Mouse (Mus musculus): ENCODE data around the gene Adprhl1. TPM values are rescaled to one million over a fixed set of nuclear protein-coding genes. Genes with fewer than 3 reads are reported as not detected.

Gene Adprhl1
- polyA plus RNA-seq, 1 experiment from 2014 or later: 0.40 TPM

DNA sequence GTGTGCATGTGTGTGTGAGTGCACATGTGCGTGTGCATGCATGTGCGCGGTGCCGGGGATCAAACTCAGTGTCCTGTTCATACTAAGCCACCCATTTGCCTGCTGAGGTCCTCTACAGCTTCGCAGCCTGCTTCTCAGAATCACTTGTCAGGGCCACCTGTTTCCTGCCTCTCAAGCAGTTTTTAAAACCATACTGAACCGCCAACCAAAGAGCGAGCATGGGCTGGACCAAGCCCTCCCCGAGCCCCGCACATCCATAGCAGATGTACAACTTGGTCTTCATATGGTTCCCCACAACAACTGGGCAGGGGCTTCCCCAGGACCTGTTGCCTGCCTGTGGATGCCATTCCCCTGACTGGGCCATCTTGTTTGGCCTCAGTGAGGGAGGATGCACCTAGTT lies 13.9 kb downstream of the Adprhl1 start:
- no peak overlapping the region for H3K9ac ChIP-seq (ENCODE audit: low read depth, low read length)
- no peak overlapping the region for H3K27ac ChIP-seq (ENCODE audit: low read length)
- H3K9me3 ChIP-seq (ENCODE audit: control insufficient read depth, low read length): no peaks in the 10 kb centered on the region
- H3K36me3 ChIP-seq (ENCODE audit: control insufficient read depth, insufficient read depth, low read length): no peaks in the 10 kb centered on the region
- ATAC-seq: no peak
- H3K27me3 ChIP-seq (replicated peaks; ENCODE audit: control insufficient read depth, insufficient read depth, low read length): 0 out of 2 replicates have a peak, but pooled peaks cover 2% of the 10 kb centered on the region
- no peak overlapping the region for H3K4me3 ChIP-seq (ENCODE audit: low read length)
- H3K4me2 ChIP-seq (ENCODE audit: low read depth, low read length): no peak overlapping the region
- 88% methylated on average over 9 of the region's 9 CpGs for WGBS
- H3K4me1 ChIP-seq (ENCODE audit: control insufficient read depth, insufficient read depth, low read length): no peaks in the 10 kb centered on the region

DNA sequence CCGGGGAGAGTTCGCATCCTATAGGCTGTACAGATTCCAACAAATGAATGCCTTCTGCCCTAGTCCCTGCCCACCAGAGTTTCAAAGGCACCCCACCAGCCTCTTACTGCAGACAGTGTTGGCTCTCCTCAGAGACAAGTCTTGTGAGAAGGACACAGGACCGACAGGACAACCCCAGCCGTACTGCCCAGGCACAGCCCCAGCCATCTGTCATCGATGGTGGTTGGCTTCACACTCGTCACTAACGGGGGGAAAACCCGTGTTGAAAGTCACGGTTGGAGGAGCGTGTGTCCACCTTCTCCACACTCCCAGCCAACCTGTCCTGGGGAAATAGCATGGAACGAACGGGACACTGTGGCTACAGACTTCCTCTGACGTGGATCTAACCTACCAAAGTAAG lies 19.2 kb downstream of the Adprhl1 start:
- Histone ChIP-seq H3K4me3 (ENCODE audit: low read length) (no peak overlapping the region), H3K9ac (ENCODE audit: low read depth, low read length) (no peak overlapping the region), H3K4me1 (ENCODE audit: control insufficient read depth, insufficient read depth, low read length) (no peaks in the 10 kb centered on the region), H3K27ac (ENCODE audit: low read length) (no peak overlapping the region), H3K4me2 (ENCODE audit: low read depth, low read length) (no peak overlapping the region), H3K9me3 (ENCODE audit: control insufficient read depth, low read length) (no peaks in the 10 kb centered on the region), H3K36me3 (ENCODE audit: control insufficient read depth, insufficient read depth, low read length) (no peaks in the 10 kb centered on the region), H3K27me3 (replicated peaks; ENCODE audit: control insufficient read depth, insufficient read depth, low read length) (0 out of 2 replicates have a peak, but pooled peaks cover 2% of the 10 kb centered on the region)
- no peak for ATAC-seq
- 89% methylated on average over 13 of the region's 13 CpGs for WGBS

DNA sequence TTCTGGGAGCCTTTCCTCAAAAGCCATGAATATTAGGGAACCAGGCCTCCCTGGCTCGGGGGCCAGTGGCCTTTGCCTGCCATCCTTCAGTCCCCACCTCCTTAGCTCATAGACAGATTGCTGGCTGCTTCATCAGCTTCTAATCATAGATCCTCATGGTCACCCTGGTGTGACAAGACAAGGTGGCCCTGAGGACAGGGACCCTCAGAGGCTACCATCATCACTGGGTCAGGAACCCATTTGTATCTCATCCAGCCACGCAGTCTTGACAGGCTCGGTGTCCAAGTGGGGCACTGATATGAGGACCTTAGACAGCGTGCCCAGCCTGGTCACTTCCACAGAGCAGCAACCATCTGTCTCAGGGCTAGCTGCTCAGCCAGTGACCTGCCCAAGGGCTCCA lies 23.5 kb downstream of the Adprhl1 start:
- Histone ChIP-seq H3K27me3 (replicated peaks; ENCODE audit: control insufficient read depth, insufficient read depth, low read length) (0 out of 2 replicates have a peak, but pooled peaks cover 2% of the 10 kb centered on the region), H3K27ac (ENCODE audit: low read length) (no peak overlapping the region), H3K36me3 (ENCODE audit: control insufficient read depth, insufficient read depth, low read length) (no peaks in the 10 kb centered on the region), H3K4me3 (ENCODE audit: low read length) (no peak overlapping the region), H3K4me1 (ENCODE audit: control insufficient read depth, insufficient read depth, low read length) (no peaks in the 10 kb centered on the region), H3K9me3 (ENCODE audit: control insufficient read depth, low read length) (no peaks in the 10 kb centered on the region), H3K4me2 (ENCODE audit: low read depth, low read length) (no peak overlapping the region), H3K9ac (ENCODE audit: low read depth, low read length) (no peak overlapping the region)
- ATAC-seq: no peak
- 86% methylated on average over 4 of the region's 4 CpGs for WGBS

DNA sequence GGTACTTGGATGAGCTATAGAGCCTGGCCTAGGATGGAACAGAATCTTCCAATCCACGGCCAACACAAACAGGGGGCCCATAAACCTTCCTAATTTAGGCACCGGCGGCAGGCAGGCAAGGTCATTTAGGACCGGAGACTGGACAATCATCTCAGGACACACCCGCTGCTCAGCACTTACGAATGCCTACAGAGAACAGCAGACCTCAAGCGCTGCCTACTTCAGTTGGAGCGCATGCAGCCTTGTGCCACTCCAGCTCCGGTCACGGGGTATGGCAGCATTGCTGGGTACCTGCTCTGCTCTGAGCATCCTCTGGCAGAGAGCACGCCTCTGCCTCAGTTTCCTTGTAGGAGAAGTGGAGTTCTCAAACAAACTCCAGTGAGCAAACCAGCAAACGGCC lies 24.2 kb downstream of the Adprhl1 start:
- H3K4me1 ChIP-seq (ENCODE audit: control insufficient read depth, insufficient read depth, low read length): no peaks in the 10 kb centered on the region
- no peak overlapping the region for H3K9ac ChIP-seq (ENCODE audit: low read depth, low read length)
- no peak overlapping the region for H3K27ac ChIP-seq (ENCODE audit: low read length)
- no peak overlapping the region for H3K4me2 ChIP-seq (ENCODE audit: low read depth, low read length)
- H3K9me3 ChIP-seq (ENCODE audit: control insufficient read depth, low read length): no peaks in the 10 kb centered on the region
- 74% methylated on average over 12 of the region's 12 CpGs for WGBS
- ATAC-seq: no peak
- no peak overlapping the region for H3K4me3 ChIP-seq (ENCODE audit: low read length)
- H3K36me3 ChIP-seq (ENCODE audit: control insufficient read depth, insufficient read depth, low read length): no peaks in the 10 kb centered on the region
- H3K27me3 ChIP-seq (replicated peaks; ENCODE audit: control insufficient read depth, insufficient read depth, low read length): no peaks in the 10 kb centered on the region

DNA sequence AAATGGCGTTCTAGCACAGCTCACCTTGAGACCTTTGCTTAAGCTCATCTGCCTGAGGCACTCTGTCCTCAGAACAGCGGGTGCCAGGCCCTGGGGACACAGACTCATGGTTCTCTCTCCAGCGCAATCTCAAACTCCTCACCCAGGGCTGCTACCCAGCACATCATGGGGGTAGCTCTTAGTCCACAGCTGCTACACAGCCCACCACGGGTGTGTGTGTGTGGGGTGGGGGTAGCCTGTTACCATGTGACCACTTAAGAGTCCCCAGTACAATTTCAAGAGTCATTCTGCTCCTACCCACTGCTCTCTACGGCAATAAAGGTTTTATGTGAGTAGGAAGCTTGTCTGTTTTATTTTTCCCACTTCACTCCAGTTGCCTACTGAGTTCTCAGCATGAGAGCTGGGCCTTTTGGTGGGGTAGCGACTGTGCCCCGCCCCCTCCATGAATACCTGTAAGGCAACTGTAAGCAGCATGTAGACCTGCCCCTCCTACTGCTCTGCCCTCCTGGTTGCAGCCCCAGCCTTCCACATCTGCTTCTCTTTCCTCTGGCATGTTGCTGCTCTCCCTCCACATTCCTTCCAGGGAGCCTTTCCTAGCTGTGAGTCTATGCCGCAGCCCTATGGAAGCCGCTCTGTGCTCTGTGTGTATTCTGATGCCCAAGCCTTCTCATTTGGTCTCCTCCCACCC lies 24.9 kb downstream of the Adprhl1 start:
- no peaks in the 10 kb centered on the region for H3K4me1 ChIP-seq (ENCODE audit: control insufficient read depth, insufficient read depth, low read length)
- H3K4me2 ChIP-seq (ENCODE audit: low read depth, low read length): no peak overlapping the region
- no peaks in the 10 kb centered on the region for H3K27me3 ChIP-seq (replicated peaks; ENCODE audit: control insufficient read depth, insufficient read depth, low read length)
- H3K27ac ChIP-seq (ENCODE audit: low read length): no peak overlapping the region
- 55% methylated on average over 9 of the region's 9 CpGs for WGBS
- no peaks in the 10 kb centered on the region for H3K9me3 ChIP-seq (ENCODE audit: control insufficient read depth, low read length)
- no peaks in the 10 kb centered on the region for H3K36me3 ChIP-seq (ENCODE audit: control insufficient read depth, insufficient read depth, low read length)
- H3K4me3 ChIP-seq (ENCODE audit: low read length): no peak overlapping the region
- H3K9ac ChIP-seq (ENCODE audit: low read depth, low read length): no peak overlapping the region
- no peak for ATAC-seq

DNA sequence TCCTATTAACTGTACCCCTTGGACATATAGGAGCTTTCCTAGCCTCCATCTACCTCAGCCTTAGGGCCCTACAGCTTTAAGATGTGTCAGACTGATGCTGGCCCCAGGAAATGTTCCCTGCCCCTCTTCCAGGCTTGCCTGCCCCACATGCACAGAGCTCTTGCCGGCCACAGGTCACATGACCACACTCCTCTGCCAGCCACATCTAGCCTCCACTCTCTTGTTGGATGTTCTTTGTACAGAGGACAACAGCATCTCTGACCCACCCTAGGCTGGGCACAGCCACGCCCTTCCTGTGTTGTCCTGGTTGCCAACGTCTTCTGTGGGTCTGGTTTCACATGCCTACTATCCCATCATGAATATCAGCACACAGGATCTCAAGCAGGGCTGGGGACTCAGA lies 26.8 kb downstream of the Adprhl1 start:
- Histone ChIP-seq H3K36me3 (ENCODE audit: control insufficient read depth, insufficient read depth, low read length) (no peaks in the 10 kb centered on the region), H3K27me3 (replicated peaks; ENCODE audit: control insufficient read depth, insufficient read depth, low read length) (no peaks in the 10 kb centered on the region), H3K4me3 (ENCODE audit: low read length) (no peak overlapping the region), H3K9ac (ENCODE audit: low read depth, low read length) (no peak overlapping the region), H3K4me2 (ENCODE audit: low read depth, low read length) (no peak overlapping the region), H3K4me1 (ENCODE audit: control insufficient read depth, insufficient read depth, low read length) (no peaks in the 10 kb centered on the region), H3K9me3 (ENCODE audit: control insufficient read depth, low read length) (no peaks in the 10 kb centered on the region), H3K27ac (ENCODE audit: low read length) (no peak overlapping the region)
- ATAC-seq: no peak
- 54% methylated on average over 3 of the region's 3 CpGs for WGBS

DNA sequence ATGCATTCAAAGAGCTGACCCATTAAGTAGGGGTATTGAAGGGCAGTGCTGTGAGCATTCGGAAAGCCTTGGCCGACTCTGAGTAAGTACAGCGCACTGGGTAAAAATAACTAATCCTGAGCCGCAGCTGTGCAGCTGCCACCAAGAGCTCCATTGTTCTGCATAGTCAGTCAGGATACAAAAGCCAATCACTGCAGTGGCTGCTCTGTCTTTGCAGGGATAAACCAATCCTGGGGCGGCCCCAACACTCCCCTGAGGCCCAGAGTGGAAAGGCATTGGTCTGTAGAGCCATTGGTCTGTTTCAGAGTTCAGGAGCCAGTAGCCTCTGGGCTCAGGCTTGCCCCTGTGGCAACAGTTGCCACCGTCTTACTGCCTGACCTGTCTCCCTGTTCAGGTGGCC lies 27.7 kb downstream of the Adprhl1 start:
- no peak overlapping the region for H3K4me3 ChIP-seq (ENCODE audit: low read length)
- H3K4me2 ChIP-seq (ENCODE audit: low read depth, low read length): no peak overlapping the region
- WGBS: 67% methylated on average over 6 of the region's 6 CpGs
- no peak overlapping the region for H3K9ac ChIP-seq (ENCODE audit: low read depth, low read length)
- no peaks in the 10 kb centered on the region for H3K27me3 ChIP-seq (replicated peaks; ENCODE audit: control insufficient read depth, insufficient read depth, low read length)
- no peaks in the 10 kb centered on the region for H3K9me3 ChIP-seq (ENCODE audit: control insufficient read depth, low read length)
- no peak overlapping the region for H3K27ac ChIP-seq (ENCODE audit: low read length)
- H3K36me3 ChIP-seq (ENCODE audit: control insufficient read depth, insufficient read depth, low read length): no peaks in the 10 kb centered on the region
- no peaks in the 10 kb centered on the region for H3K4me1 ChIP-seq (ENCODE audit: control insufficient read depth, insufficient read depth, low read length)
- no peak for ATAC-seq

DNA sequence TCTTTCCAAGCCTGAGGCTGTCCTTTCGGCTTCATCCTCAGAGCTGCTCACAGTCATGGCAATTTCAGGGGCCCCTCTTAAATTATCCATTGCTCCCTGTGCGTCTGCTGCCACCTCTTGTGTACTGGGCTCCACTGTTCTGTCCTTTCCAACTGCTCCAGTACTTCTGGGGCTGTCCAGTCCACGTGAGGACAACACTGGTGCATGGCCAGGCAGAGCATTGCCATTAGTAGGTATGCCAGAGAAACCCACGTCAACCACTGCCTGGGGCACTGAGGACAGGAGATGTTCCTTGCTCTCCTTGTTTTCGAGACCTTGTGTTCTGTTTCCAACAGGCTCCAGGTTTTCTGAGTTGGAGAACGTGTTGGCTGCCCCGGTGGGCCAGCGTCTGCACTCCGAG lies 29.5 kb downstream of the Adprhl1 start:
- H3K4me3 ChIP-seq (ENCODE audit: low read length): no peak overlapping the region
- 83% methylated on average over 9 of the region's 9 CpGs for WGBS
- H3K9me3 ChIP-seq (ENCODE audit: control insufficient read depth, low read length): no peaks in the 10 kb centered on the region
- H3K36me3 ChIP-seq (ENCODE audit: control insufficient read depth, insufficient read depth, low read length): no peaks in the 10 kb centered on the region
- H3K27ac ChIP-seq (ENCODE audit: low read length): no peak overlapping the region
- no peaks in the 10 kb centered on the region for H3K27me3 ChIP-seq (replicated peaks; ENCODE audit: control insufficient read depth, insufficient read depth, low read length)
- H3K4me1 ChIP-seq (ENCODE audit: control insufficient read depth, insufficient read depth, low read length): no peaks in the 10 kb centered on the region
- H3K4me2 ChIP-seq (ENCODE audit: low read depth, low read length): no peak overlapping the region
- no peak for ATAC-seq
- H3K9ac ChIP-seq (ENCODE audit: low read depth, low read length): no peak overlapping the region

DNA sequence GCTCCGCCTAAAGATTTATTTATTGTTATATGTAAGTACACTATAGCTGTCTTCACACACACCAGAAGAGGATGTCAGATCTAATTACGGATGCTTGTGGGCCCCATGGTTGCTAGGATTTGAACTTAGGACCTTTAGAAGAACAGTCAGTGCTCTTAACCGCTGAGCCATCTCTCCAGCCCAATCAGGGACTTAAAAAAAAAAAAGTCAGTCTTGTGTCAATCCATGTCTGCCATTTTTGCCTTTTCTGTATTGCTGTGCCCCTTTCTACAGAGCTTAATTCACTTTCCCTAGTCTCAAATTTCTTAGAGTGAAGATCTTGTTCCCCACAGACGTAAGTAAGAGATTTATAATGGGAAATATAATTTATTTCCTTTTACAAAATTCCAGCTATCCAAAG lies 35.5 kb downstream of the Adprhl1 start:
- H3K9ac ChIP-seq (ENCODE audit: low read depth, low read length): no peak overlapping the region
- 82% methylated on average over 4 of the region's 4 CpGs for WGBS
- H3K4me3 ChIP-seq (ENCODE audit: low read length): no peak overlapping the region
- no peak overlapping the region for H3K27ac ChIP-seq (ENCODE audit: low read length)
- ATAC-seq: no peak
- no peaks in the 10 kb centered on the region for H3K9me3 ChIP-seq (ENCODE audit: control insufficient read depth, low read length)
- H3K4me1 ChIP-seq (ENCODE audit: control insufficient read depth, insufficient read depth, low read length): peaks cover 4% of the 10 kb centered on the region
- no peak overlapping the region for H3K4me2 ChIP-seq (ENCODE audit: low read depth, low read length)
- no peaks in the 10 kb centered on the region for H3K36me3 ChIP-seq (ENCODE audit: control insufficient read depth, insufficient read depth, low read length)
- no peaks in the 10 kb centered on the region for H3K27me3 ChIP-seq (replicated peaks; ENCODE audit: control insufficient read depth, insufficient read depth, low read length)

DNA sequence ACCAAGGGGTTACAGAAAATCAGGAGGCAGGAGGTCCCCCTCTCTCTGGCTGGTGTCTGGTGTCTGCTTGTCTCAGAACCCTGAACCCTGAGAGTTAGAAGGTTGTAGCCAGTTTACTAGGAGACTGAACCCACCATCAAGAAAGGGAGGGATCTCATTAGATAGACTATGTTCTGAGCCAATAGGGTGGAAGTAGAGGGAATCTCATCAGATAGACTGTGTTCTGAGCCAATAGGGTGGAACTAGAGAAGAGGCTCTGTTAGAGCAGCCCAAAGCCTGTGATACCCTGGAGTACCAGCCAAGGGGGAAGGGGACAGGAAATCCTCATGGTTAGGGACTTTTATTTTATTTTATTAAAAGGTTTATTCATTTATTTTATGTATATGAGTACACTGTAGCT lies 36.0 kb downstream of the Adprhl1 start:
- no peak overlapping the region for H3K4me2 ChIP-seq (ENCODE audit: low read depth, low read length)
- no peak for ATAC-seq
- peaks cover 8% of the 10 kb centered on the region for H3K4me1 ChIP-seq (ENCODE audit: control insufficient read depth, insufficient read depth, low read length)
- H3K9ac ChIP-seq (ENCODE audit: low read depth, low read length): no peak overlapping the region
- H3K27me3 ChIP-seq (replicated peaks; ENCODE audit: control insufficient read depth, insufficient read depth, low read length): no peaks in the 10 kb centered on the region
- H3K4me3 ChIP-seq (ENCODE audit: low read length): no peak overlapping the region
- H3K9me3 ChIP-seq (ENCODE audit: control insufficient read depth, low read length): no peaks in the 10 kb centered on the region
- H3K27ac ChIP-seq (ENCODE audit: low read length): no peak overlapping the region
- H3K36me3 ChIP-seq (ENCODE audit: control insufficient read depth, insufficient read depth, low read length): no peaks in the 10 kb centered on the region
